Mouse (Mus musculus): ENCODE measurements at regions not wholly inside any gene's neighbourhood (a gene's known extent, or its start where the extent isn't known, plus 50 kb on each side); places are given as distances from the start of the nearest gene placed in this dataset.

DNA sequence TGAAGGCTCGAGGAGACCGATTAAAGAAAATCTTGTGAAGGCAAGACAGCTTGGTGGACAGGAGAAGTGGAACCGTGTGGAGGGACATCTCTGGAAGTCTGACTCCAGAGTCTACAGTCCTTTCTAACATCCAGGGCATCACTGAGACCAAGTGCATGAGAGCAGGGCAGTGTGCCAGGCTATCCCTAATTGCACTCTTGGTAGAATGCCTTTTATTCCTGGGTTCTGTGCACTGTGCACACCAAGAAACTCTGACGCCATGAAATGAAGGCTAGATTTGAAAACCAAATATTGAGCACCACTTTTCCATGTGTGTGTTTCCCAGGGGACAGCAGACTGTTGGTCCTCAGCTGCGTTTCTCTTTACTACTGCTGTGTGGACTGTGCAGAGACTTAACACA, 143.1 kb upstream of the Runx1 start:
- no peak for TF ChIP-seq POLR2A (IDR thresholded peaks at IDR 0.05; ENCODE audit: low read depth, low read length)
- TF ChIP-seq CTCF (IDR thresholded peaks at IDR 0.05; ENCODE audit: borderline replicate concordance, insufficient read depth, low read length) = no peak

Data from embryonic fibroblast, embryonic 13.5 days (primary cell).